Mouse (Mus musculus): Measurements from ENCODE around the gene Mamdc4.

The Mamdc4 gene

GRCm38 (mm10) chr2:25582466-25583119, 7.9 kb upstream of the Mamdc4 start:
- peak; percentile 41 for DNase-seq

DNA sequence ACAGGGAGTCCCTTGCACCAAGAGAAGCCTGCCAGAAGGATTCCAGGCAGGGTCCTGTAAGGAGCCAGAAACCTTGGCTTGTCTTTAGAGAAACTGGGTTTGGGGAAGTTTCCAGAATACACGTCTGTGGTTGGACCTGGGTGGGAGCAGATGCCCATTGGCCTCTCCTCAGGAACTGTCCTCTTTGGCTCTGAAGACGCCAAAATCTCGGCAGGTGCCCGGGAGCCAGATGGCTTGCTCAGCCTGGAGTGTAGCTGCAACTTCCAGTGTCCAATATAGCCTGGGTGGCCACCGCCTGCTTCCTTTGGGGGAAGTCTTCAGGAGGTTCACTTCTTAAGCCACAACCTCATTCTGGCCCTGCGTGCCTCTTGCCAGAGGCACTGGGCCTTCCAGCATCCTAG, 7.3 kb upstream of the Mamdc4 start:
- DNase-seq: no peak

DNA sequence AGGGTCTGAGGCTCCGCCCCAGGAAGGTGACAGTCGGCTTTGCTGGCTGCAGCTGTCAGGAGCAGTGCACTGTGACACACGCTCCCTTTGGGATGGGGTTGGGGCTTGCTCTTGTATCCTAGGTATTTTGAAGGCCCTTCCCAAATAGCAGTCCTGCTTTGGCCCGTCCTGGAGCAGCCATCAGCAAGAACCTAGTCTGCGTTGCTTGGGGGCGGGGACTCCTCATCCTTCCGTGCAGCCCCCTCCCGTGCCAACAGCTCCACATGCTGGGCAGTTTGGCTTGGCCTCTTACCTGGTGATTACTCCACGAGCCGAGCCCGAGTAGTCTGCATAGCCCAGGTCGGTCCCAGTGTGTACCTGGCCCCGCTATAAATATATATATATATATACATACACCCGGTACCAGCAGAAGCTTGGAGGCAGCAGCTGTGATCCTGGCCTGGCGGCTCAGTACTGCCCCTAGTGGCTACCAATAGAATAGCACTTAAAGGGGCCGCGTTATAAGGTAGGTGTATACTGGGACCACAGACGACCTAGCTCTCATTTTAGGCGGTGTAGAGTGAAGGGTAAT, 6.7 kb upstream of the Mamdc4 start, which contains the start of gene Ajm1:
TSS of gene Ajm1 (minus strand) at position 464 of the 571 bp plus-strand sequence.
- DNase-seq: peak; percentile 68

- DNase-seq: no peak
These were observed 6.0 kb upstream of the Mamdc4 start for GRCm38 (mm10) chr2:25580621-25581101.

GRCm38 (mm10) chr2:25579737-25580460, 5.3 kb upstream of the Mamdc4 start:
- peak; percentile 68 for DNase-seq

GRCm38 (mm10) chr2:25578796-25579736, 4.4 kb upstream of the Mamdc4 start:
- peak; percentile 32 for DNase-seq

GRCm38 (mm10) chr2:25577951-25578795, 3.5 kb upstream of the Mamdc4 start:
- peak; percentile 63 for DNase-seq

GRCm38 (mm10) chr2:25576965-25577891, 2.6 kb upstream of the Mamdc4 start:
- peak; percentile 23 for DNase-seq

- no peak for DNase-seq
These were observed 1.6 kb upstream of the Mamdc4 start for GRCm38 (mm10) chr2:25576028-25576850.

DNA sequence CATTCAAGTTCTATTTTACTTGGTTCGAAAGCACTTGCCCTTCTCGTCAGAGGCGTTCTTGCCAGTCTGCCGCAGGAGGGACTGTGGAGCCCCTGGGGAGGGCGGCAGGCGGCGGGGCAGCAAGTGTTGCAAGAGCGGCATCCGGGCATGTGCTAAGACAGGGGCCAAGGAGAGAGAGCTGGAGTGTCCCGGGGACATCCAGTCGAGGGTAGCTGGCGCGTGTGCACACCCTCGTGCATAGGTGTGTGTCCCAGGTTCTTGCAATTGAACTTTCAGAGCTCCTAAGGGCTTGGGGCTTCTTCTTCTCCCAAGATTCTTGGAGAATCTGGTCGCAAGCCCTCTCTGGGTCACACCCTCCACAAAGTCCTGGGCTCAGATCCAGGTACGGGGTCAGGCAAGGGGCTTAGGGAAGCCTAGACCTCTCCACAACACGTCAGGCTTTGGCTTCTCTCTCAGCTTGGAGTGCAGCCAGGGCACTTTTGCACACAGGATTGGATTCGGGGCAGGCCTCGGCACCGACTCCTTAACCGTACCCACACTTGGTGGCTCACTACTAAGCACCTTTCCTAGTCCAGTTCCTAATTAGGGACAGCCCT, 885 bp upstream of the Mamdc4 start:
- peak; percentile 66 for DNase-seq

- DNase-seq: no peak
These were observed 509 bp downstream of the Mamdc4 start for GRCm38 (mm10) chr2:25574136-25574535.

GRCm38 (mm10) chr2:25573068-25573467, 1.6 kb downstream of the Mamdc4 start:
- no peak for DNase-seq

GRCm38 (mm10) chr2:25571221-25571620, 3.4 kb downstream of the Mamdc4 start:
- DNase-seq: no peak

DNA sequence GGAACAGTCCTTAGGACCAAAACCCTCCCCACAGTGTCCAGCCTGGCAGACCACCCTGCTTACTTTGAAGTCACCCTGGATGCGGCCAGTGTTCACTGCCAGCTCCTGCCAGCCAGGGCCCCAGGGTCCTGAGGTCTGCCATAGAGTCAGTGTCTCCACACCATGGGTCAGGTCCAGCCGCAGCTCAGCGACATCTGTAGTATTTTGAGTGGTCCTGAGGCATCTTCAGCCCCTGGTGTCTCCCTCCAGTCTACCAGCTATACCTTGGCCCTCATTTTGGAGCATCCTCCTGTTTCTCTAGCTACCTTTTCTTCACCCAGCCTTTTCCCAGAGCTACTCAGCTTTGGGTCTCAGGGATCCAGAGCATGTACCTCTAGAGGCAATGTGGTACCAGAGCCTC, 5.3 kb downstream of the Mamdc4 start:
- DNase-seq: no peak

GRCm38 (mm10) chr2:25568473-25569019, 6.1 kb downstream of the Mamdc4 start:
- no peak for DNase-seq

DNA sequence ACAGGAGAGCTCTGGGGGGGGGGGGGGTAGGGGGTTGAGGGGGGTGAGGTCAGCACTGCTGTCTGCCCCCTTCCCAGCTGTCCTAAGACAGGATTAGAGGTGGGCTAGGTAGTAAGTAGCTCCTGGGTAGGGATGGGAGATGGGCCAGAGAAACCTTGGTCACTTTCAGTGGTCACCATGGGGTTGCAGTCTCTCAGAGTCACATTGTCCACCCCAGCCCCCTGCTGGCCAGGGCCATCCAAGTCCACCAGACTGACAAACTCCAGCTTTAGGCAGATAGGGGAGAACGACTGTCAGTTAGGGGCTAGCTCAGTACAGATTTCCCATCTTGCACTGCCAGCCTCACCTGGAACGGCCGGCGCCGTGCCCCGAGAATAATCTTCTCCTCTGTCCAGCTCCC, 8.1 kb downstream of the Mamdc4 start:
- DNase-seq: no peak

GRCm38 (mm10) chr2:25565741-25566140, 8.9 kb downstream of the Mamdc4 start:
- no peak for DNase-seq

- DNase-seq: no peak
These were observed 12.7 kb downstream of the Mamdc4 start for GRCm38 (mm10) chr2:25561946-25562345.

DNA sequence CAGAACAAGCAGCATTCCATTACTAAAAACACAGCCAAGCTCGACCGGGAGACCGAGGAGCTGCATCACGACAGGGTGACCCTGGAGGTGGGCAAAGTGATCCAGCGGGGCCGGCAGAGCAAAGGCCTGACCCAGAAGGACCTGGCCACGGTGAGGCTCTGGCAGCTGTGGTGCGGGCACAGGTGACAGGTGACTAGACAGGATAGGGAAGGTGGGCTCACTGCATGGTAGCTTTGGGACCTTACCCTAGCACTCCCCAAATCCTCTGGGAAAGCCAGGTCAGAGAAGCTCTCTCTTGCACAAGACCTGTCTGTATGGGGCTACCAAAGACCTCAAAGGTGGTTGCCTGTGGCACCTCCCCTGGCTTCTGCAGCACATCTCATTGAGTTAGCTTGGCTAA, 14.1 kb downstream of the Mamdc4 start:
- no peak for DNase-seq
